Mouse (Mus musculus): Measurements from ENCODE around the gene Slc16a2.

DNA sequence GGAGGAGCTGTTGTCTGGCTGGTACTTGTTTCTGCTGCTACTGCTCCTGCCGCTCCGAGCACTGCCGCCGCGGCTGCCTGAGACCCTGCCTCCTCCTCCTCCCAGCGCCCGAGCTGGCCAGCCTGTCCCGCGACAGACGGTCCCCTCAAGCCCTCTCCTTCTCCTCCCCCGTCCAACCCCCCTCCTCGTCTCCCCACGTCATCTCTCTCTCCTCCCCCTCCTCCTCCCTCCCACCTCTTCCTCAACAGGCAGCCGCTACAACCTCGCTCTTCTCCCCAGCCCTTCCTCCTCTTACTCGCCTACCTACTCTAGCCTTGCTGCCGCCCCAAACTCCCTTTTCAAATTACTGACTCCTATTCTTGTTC lies at the start of gene Slc16a2:
- TF ChIP-seq ZMIZ1 (IDR thresholded peaks at IDR 0.05; ENCODE audit: low read depth, low read length) (no peak), RAD21 (IDR thresholded peaks at IDR 0.05; ENCODE audit: low read depth, low read length) (no peak), POLR2A (IDR thresholded peaks at IDR 0.05; ENCODE audit: control insufficient read depth in 1 of 2, insufficient read depth in 1 of 2, low read depth in 1 of 2, low read length in 2 of 2, poor library complexity in 1 of 2) (no peak), CTCF (IDR thresholded peaks at IDR 0.05 in 2 of 3, conservative IDR thresholded peaks at IDR 0.05 in 1 of 3; ENCODE audit: control insufficient read depth in 1 of 3, insufficient read depth in 1 of 3, low read depth in 2 of 3, low read length in 3 of 3, poor library complexity in 1 of 3, severe bottlenecking in 1 of 3) (no peak)

Measured in MEL (cell line).